Mouse (Mus musculus) left cerebral cortex, postnatal 25 days (tissue): ENCODE data around the gene Htra2. TPM values are rescaled to one million over a fixed set of nuclear protein-coding genes. Genes with fewer than 3 reads are reported as not detected.

Experiments
- DNase-seq, 2 experiments: peaks; one replicate each; pipeline ENCODE4 v3.0.0; 2022; ENCODE audit warnings: low spot score in 2 of 2, mixed read lengths in 1 of 2
- intact Hi-C: fragments of 180-260 bp; cut with DNase I; formaldehyde crosslinking; loops from one replicate; pipeline ENCODE4 v1.15.1; 2025
- microRNA-seq, 2 experiments: library from miRNA; unstranded; fragments of <30 nt; microRNA quantifications; one replicate each; pipeline ENCODE4 v1.2.0; 2022
- total RNA-seq, 2 experiments: library from RNA; stranded (reverse); gene quantifications; 2 replicates each; pipeline ENCODE4 v1.2.3; 2021

Gene Htra2
- total RNA-seq, 2 experiments from 2014 or later = 42.9 to 45.4 TPM

DNA sequence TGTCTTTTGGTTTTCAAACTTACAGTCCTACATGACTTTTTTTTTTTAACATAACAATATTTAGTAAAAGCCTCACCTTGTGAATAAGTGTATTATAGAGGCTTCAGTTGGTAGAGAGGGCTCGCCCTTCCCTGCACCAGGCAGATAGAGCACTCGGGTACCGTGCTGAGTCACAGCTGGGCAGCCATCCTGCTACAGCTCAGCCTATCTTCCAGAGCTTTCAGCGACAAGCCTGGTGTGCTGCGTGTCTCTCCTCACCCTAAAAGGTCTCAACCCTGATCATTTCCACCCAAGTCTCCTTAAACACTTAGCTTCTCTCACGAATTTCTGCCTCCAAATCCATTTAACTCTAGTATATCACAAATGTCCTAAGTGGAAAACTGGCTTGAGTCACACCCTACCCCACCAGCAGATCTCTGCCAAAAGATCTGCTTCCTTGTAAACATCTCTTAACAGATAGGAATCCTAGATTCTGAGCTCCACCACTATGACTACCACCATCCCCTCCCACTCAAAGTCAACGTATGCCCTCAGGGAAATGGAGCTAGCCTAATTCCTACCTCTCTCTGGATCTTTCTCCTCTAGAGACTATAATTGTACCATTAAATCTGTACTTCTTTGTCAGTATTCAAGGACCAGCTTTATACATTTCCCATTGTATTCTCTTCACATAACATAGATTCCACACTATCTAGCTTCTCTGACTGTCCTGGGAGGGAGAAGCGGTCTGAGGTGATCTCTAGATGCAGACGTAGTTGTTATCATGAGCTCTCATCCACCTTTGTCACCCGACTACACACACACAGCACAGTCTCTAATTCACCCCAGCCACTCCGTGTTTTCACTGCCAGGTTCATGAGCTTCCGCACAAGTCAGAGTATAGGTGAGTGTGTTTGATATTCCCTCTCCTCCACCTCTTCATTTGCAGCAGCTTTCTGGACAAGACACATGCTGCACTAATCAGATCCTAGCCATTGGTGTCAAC, 40.3 kb downstream of the Htra2 start:
- intact Hi-C loops = no loop called here
- no peak for DNase-seq

DNA sequence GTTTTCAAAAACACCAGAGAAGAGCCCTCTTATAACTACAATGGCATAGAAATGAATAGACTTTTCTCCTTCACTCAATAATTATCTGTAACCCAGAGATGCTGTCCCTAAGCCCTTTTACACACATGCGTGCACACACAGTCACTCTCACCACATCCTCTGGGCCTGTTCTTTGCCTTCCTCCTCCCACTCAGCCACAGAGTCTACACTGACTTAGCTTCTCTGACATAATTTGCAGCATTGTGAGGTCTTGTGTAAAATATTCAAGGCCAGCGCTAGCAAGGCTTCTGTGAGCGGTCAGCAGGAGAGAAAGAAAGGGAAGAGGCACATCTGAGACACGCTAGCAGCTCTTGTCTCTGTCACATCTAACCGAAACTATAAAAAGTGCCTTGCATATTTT, 41.6 kb downstream of the Htra2 start:
- no peak for DNase-seq
- intact Hi-C loops = no loop called here

DNA sequence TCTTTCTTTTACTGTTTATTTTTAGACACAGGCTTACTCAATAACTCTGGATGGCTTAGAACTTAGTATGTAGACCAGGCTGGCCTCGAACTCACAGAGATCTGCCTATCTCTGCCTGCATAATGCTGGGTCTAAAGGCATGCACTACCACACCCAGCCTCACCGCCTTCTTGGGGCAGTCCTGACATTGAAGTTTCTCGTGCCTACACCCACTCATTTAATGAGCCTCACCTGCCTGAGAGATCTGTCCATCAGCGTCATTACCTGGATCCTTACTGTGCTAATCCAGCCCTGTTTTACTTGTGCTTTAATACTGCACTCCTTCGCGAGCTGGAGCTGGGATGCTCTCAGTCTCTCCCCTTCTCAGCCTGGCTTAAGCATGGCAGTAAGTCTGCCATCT, 43.3 kb downstream of the Htra2 start:
- intact Hi-C loops = no loop called here
- no peak for DNase-seq

DNA sequence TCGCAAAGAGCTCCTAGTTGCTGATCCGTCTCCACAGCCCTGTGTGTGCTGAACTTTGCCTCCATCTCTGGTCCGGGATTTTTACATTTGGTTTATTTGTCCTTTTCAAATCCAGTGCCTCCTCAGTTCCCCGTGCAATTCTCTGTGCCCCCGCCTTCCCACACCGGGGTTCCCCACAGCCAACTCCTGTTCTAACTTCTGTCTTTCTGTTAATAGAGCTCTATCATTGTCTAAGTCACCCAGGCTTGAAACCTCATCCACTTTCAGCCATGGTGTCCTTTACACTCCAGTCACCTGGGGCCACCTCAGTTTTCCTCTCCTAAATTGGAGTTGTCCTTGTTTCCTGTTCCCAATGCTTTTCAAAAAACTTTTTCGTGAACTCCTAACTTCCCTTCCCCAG, 43.8 kb downstream of the Htra2 start:
- intact Hi-C loops = no loop called here
- no peak for DNase-seq

DNA sequence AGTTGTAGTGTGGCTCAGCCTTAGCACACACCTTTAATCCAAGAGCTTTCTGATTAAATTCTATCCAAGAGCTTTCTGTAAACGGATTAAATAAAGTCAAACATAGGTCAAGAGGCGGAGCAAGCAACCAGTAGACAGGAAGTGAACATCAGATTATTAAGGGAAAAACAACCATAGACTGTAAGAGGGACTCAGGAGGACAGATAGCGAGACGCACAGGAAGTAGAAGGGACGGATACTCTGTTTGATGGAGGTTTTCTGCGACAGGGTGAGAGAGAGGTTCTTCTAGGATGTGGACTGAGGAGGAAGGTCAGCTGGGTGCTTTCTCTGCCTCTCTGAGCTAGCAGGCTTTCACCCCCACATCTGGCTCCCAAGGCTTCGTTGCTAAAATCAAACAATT, 45.1 kb downstream of the Htra2 start:
- DNase-seq = no peak
- intact Hi-C loops = no loop called here

DNA sequence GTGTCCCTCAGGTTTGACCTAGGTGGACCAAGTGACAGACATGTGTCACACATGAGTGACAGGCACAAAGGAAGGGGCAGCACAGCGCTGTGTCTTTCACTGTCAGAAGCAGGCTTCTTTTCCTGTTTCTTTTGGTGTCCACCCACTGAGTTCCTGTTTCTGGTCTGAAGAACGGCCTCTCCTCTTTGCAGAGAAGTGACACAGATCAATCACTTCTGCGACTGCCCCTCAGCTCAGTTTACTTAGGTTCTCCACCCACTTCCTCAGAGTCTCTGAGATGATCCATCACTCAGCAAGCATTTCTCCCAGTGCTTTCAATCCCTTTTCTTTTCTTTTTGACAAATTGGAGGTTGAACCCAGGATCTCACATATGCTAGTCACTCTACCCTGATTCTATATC, 46.4 kb downstream of the Htra2 start:
- intact Hi-C loops = no loop called here
- no peak for DNase-seq

DNA sequence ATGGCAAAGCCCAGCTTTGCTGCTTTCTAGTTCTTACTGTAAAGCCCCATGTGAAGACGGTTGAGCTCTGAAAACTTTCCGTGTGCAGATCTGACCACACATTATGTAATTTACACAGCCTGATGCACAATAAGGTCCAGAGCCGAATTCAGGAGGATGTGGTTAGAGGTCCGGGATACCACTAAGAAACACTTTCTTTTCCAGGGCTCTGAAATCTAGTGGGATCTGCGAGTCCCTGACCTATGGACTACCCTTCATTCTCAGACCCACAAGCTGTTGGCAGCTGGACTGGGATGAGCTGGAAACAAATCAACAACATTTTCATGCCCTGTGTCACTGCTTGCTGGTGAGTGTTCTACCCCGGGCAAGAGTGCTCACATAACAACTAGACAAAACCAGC, 49.0 kb downstream of the Htra2 start:
- intact Hi-C loops = no loop called here

DNA sequence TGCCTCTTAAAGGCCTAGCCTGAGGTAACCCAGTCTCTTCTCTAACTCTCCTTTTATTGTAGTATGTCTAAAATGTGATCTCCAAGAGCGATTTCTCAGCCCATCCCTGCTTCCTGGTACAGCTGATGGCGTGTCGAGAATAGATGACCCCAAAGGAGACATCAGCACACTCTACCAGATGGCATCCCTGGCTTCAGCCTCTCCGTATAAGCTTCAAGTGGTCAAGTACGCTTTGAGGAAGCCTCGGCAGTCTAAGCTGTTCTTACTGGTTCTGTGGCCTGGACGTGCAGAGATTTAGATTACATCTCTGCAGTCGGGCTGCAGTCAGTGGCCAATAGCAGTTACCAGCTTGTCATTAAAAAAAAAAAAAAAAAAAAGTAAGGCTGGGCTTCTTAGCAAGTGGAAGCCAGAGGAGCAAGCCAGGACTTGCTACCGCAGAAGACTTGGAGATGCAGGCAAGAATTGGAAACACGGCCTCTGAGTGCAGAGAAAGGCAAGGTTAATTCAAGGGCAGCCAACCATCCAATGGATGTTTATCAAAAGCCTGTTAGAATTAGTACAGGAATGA, 49.5 kb downstream of the Htra2 start:
- DNase-seq = no peak
- intact Hi-C loops = no loop called here

More for the DNA sequence above, 49.0 kb downstream of the Htra2 start:
- no peak for DNase-seq

DNA sequence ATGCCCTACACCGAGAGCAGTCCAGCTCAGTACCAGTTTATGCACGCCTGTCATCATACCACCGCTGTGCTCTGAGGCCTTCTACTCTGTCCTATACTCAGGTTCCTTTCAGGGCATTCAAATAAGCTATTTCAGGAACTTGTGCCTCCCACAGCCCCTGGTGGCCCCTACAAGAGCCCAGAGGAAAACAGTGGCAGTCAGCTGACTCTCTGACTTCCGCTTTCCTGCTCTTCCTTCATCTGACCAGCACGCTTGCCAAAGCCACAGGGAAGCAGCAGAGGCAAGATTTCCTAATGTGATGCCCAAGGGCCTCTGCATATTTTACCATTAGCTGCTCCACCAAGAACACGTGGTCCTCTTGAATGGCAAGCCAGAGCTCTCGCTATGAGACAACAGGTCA, 50.2 kb downstream of the Htra2 start:
- DNase-seq = peak; percentile 10 to 37

DNA sequence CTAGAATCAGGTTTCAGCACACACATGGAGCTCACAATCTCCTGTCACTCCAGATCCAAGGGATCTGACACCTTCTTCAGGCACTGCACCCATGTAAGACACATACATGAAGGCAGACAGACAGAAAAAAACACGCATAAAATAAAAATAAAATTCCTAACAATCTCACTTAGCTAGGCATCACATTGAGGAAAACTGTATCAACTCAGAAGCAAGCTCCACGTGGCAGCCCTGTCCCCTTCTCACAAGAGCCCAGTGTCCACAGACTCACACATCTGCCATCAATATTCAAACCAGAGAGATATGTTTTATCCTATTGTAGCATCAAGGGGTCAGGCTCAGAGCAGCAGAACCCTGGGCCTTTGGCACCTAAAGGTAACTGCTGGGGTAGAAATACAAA, 50.8 kb downstream of the Htra2 start:
- DNase-seq = no peak
- intact Hi-C loops = no loop called here

More for the DNA sequence above, 50.2 kb downstream of the Htra2 start:
- intact Hi-C loops = no loop called here

DNA sequence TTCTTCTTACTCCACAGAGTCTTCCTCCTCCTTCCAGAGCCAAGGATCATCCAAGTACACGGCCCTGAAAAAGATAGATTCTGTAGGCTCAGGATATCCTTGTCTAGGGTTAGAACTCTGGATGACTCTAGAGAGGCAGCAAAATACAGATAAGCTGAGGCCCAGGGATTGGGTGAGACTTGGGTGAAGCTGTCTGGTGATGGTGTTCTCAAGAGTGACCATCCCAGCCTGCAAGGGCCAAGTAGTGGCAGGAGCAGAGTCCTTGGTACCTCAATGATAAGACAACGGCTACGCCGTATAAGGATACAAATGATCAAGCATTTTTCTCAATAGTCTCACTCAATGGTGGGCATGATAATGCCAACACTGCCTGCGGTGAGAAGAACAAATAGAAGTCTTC, 51.2 kb downstream of the Htra2 start:
- intact Hi-C loops = no loop called here

DNA sequence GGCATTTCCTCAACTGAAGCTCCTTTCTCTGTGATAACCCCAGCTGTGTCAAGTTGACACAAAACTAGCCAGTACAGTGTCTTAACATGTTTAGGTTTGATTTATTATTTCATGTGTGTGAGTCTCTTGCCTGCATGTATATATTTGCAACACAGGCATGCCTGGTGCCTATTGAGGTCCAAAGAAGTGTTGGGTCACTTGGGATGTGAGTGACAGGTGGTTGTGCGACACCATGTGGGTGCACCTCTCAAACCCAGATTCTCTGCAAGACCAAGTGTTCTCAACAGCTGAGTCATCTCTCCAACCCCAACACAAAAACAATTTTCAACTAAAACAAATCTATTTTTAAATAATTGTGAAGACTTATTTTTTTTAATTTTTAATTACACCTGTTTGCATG, 52.0 kb downstream of the Htra2 start:
- intact Hi-C loops = no loop called here
- DNase-seq = no peak

More for the DNA sequence above, 51.2 kb downstream of the Htra2 start:
- DNase-seq = no peak

Small RNA genes within 50 kb of the gene (microRNA-seq; reads per million reads assigned to microRNA genes)
- gene Mir3470a = 0 reads per million in 2 experiments
- gene Mir7040 = 0 reads per million in 2 experiments

Other genes with a start within 250 kb of the Htra2 start
- gene Sema4f, start 115.5 kb downstream of the Htra2 start, total RNA-seq = 10 to 100 TPM; 37.5 to 40.6 TPM
- not detected for gene M1ap, start 108.4 kb downstream of the Htra2 start, total RNA-seq
- gene Dok1, start 21.8 kb downstream of the Htra2 start, total RNA-seq = 1 to 10 TPM; 1.1 to 1.6 TPM
- 1 to 10 TPM; 1.9 to 2.7 TPM for gene Loxl3, start 21.1 kb downstream of the Htra2 start, total RNA-seq
- gene Aup1, start 752 bp downstream of the Htra2 start, total RNA-seq = 100 to 1,000 TPM; 100 to 114 TPM
- under 1 TPM; 0.25 to 0.99 TPM for gene Dqx1, start 2.6 kb upstream of the Htra2 start, total RNA-seq
- gene Tlx2, start 15.0 kb upstream of the Htra2 start, total RNA-seq = not detected
- gene Pcgf1, start 22.6 kb upstream of the Htra2 start, total RNA-seq = 10 to 100 TPM; 21.3 to 24.4 TPM
- gene Lbx2, start 31.1 kb upstream of the Htra2 start, total RNA-seq = under 1 TPM in 1 of 2 experiments, not detected in 1; 0.46 TPM
- 1 to 10 TPM; 3.2 to 4.1 TPM for gene Ccdc142, start 46.3 kb upstream of the Htra2 start, total RNA-seq
- 1 to 10 TPM; 3.9 to 5.0 TPM for gene Gm42688, start 46.3 kb upstream of the Htra2 start, total RNA-seq
- 10 to 100 TPM; 60.3 to 66.6 TPM for gene Mrpl53, start 53.8 kb upstream of the Htra2 start, total RNA-seq
- 10 to 100 TPM; 27.2 to 28.0 TPM for gene Mogs, start 60.2 kb upstream of the Htra2 start, total RNA-seq
- 10 to 100 TPM; 36.7 to 48.7 TPM for gene Wbp1, start 66.3 kb upstream of the Htra2 start, total RNA-seq
- 10 to 100 TPM; 11.2 to 21.3 TPM for gene Ino80b, start 70.2 kb upstream of the Htra2 start, total RNA-seq
- gene Rtkn, start 80.2 kb upstream of the Htra2 start, total RNA-seq = 10 to 100 TPM; 51.2 to 76.8 TPM
- 10 to 100 TPM; 28.8 to 29.1 TPM for gene Wdr54, start 101.1 kb upstream of the Htra2 start, total RNA-seq
- 10 to 100 TPM; 28.8 to 30.2 TPM for gene 1700003E16Rik, start 101.1 kb upstream of the Htra2 start, total RNA-seq
- gene Dctn1, start 110.6 kb upstream of the Htra2 start, total RNA-seq = 100 to 1,000 TPM; 329 to 365 TPM
- gene Slc4a5, start 164.6 kb upstream of the Htra2 start, total RNA-seq = 1 to 10 TPM; 2.3 to 2.5 TPM